Mouse (Mus musculus) hindbrain, postnatal 0 days (tissue): ENCODE measurements around the gene Trp53. TPM values are rescaled to one million over a fixed set of nuclear protein-coding genes. Genes with fewer than 3 reads are reported as not detected.
"Not testable (repeated sequence)": the region's sequence is repeated elsewhere in the genome, so short reads cannot be mapped to it uniquely, and the experiment has no call there.

Source experiments
- ATAC-seq: fragments of 200-750 bp; cut with Nextera tagmentation; 2 replicates; pipeline ENCODE4 v1.8.0; 2017; ENCODE audit warnings: mild to moderate bottlenecking, moderate TSS enrichment, moderate library complexity
- DNase-seq: peaks from one replicate; pipeline ENCODE4 v3.0.0-alpha.2; 2015; ENCODE audit warnings: low spot score
- H3K27ac ChIP-seq: fragments of 300-500 bp; sonication (generic); 2 replicates; pipeline ENCODE4 v1.5.1; 2014; ENCODE audit warnings: mild to moderate bottlenecking
- H3K27me3 ChIP-seq: fragments of 300-500 bp; sonication (generic); 2 replicates; pipeline ENCODE4 v1.6.1; 2014; ENCODE audit warnings: low read length, mixed read lengths; ENCODE audit not compliant: insufficient read depth
- H3K36me3 ChIP-seq: fragments of 300-500 bp; sonication (generic); 2 replicates; pipeline ENCODE4 v1.6.1; 2014; ENCODE audit warnings: low read length, mixed read lengths; ENCODE audit not compliant: insufficient read depth
- H3K4me1 ChIP-seq: fragments of 300-500 bp; sonication (generic); 2 replicates; pipeline ENCODE4 v1.6.1; 2014; ENCODE audit warnings: antibody characterized with exemption, low read length, mixed read lengths; ENCODE audit not compliant: insufficient read depth
- H3K4me2 ChIP-seq: fragments of 300-500 bp; sonication (generic); 2 replicates; pipeline ENCODE4 v1.6.1; 2014; ENCODE audit warnings: low read depth, mild to moderate bottlenecking, low read length, moderate library complexity, mixed read lengths
- H3K4me3 ChIP-seq: fragments of 300-500 bp; sonication (generic); 2 replicates; pipeline ENCODE4 v1.5.1; 2014; ENCODE audit warnings: low read length
- H3K9ac ChIP-seq: fragments of 300-500 bp; sonication (generic); replicated peaks from 2 replicates; pipeline ENCODE4 v1.6.1; 2014; ENCODE audit warnings: mild to moderate bottlenecking, low read length, moderate library complexity, mixed read lengths
- H3K9me3 ChIP-seq: fragments of 300-500 bp; sonication (generic); 2 replicates; pipeline ENCODE4 v1.6.1; 2016; ENCODE audit warnings: low read length, mixed read lengths
- CTCF ChIP-seq: IDR thresholded peaks from 2 replicates; pipeline ENCODE4 v1.5.1; 2016; ENCODE audit warnings: antibody characterized with exemption, control low read depth, low read depth
- WGBS: fragments of 180-500 bp; shearing (Covaris S2); extraction: QIAGEN DNeasy Blood & Tissue Kit; methylation state at CpG from one replicate; pipeline ENCODE4 v1.1.7; 2014; 5-methylcytosine and 5-hydroxymethylcytosine counted together
- polyA plus RNA-seq: library from polyadenylated mRNA; unstranded; fragments of >200 nt; fragmentation: Nextera tagmentation; extraction: Ambion mirVana; gene quantifications from 2 replicates; pipeline ENCODE4 v1.2.1, GENCODE M21; 2015
- total RNA-seq: library from RNA; depleted of rRNA; stranded (reverse); fragments of >200 nt; gene quantifications from 2 replicates; pipeline ENCODE4 v1.2.3, GENCODE M21; 2014

The Trp53 gene
- total and polyA plus RNA-seq, 2 experiments from 2014 or later: 37.4 to 41.5 TPM

DNA sequence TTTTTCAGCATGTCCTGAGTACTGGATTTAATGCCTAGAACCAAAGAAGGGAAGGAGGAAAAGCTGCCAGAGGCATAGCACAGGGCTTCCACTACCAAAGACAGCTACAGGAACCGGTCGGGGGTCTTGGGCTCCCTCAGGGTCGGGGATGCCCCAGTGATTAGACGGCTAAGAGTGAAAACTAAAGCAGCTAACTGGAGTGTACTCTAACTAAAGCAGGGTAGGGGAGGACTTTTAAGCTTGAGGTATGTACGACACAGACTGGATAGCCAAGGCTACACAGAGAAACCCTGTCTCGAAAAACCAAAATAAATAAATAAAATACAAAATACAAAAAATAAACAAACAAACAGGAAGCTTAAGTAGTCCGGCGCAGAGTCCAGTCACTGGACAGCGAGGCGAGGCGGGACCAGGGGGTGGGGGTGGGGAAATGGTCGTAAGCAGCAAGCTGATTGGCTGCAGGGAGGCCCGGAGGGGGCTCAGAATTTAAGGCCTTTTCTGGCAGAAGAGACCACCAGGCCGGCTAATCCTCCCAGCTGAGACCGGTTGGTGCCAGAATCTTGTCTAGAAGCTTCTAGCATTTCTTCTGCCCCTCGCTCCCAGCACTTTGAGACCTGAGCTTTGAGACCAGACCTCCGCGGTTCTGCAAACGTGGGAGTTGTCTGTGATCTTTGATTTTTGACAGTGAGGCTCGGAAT, 41.6 kb downstream of the Trp53 start, which contains the start of gene Sat2:
TSS of gene Sat2 (plus strand) at position 454 of the 698 bp plus-strand sequence.
- peak; percentile 93 for ATAC-seq
- Histone ChIP-seq H3K4me1 (peaks cover 5% of the 10 kb centered on the region; the same call in 1 of the 2 replicates), H3K4me2 (peak within 1 kb of the TSS; percentile 89), H3K27ac (peak within 1 kb of the TSS; percentile 89), H3K4me3 (peak within 1 kb of the TSS; percentile 57), H3K27me3 (no peaks in the 10 kb centered on the region), H3K36me3 (no peaks in the 10 kb centered on the region), H3K9ac (peak within 1 kb of the TSS; percentile 89), H3K9me3 (no peaks in the 10 kb centered on the region)
- peak; percentile 92 for DNase-seq
- TF ChIP-seq CTCF: no peak
- WGBS: under 1% methylated on average over 20 of the region's 20 CpGs

DNA sequence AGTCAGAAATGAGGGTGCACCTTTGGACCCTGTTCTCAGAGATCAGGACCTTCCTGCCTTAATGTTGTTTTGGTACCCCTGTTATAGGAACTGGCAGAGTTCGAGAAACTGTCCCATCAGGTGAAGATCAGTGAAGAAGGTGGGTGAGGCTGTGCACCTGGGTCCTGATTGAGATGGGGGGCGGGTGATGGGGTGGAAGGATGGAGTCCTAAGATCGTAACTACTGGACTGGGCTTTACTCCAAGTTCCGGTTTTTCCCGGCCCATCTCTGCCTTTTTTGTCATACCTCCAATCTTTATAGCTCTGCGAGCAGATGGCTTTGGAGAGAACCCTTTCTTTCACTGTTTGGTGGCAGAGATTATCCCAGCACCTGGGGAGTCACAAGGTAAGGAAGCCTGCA, 42.2 kb downstream of the Trp53 start:
- Histone ChIP-seq H3K4me3 (peak overlapping the region; percentile 57), H3K27me3 (no peaks in the 10 kb centered on the region), H3K4me2 (peak overlapping the region; percentile 89), H3K36me3 (no peaks in the 10 kb centered on the region), H3K9me3 (no peaks in the 10 kb centered on the region), H3K9ac (peak overlapping the region; percentile 89), H3K27ac (peak overlapping the region; percentile 89), H3K4me1 (peaks cover 5% of the 10 kb centered on the region; the same call in 1 of the 2 replicates)
- 17% methylated on average over 6 of the region's 6 CpGs for WGBS
- TF ChIP-seq CTCF: no peak
- 0 out of 2 replicates have a peak, but pooled peaks have one; percentile 4 for ATAC-seq
- peak; percentile 22 for DNase-seq

DNA sequence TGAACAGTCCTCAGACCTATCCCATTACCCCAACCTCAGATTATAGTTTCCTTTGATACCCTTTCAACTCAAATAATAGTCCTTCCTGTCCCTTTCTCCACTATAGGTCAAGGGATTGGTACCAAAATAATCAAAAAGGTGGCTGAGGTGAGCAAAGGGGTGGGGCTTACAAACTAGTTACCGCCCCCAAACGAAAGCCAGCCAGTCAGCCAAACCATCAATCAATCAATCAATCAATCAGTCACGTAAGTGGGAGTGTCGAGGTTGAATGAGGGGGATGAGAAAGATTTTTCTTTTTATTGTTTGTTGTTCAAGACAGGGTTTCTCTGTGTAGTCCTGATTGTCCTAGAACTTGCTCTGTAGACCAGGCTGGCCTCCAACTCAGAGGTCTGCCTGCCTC, 42.8 kb downstream of the Trp53 start:
- DNase-seq (no peak), ATAC-seq (no peak)
- Histone ChIP-seq H3K9ac (peak overlapping the region; percentile 89), H3K4me3 (peak overlapping the region; percentile 57), H3K4me1 (peaks cover 5% of the 10 kb centered on the region; the same call in 1 of the 2 replicates), H3K27ac (peak overlapping the region; percentile 89; the same call in 1 of the 2 replicates), H3K4me2 (peak overlapping the region; percentile 89), H3K36me3 (no peaks in the 10 kb centered on the region), H3K9me3 (no peaks in the 10 kb centered on the region), H3K27me3 (no peaks in the 10 kb centered on the region)
- no peak for TF ChIP-seq CTCF
- 61% methylated on average over 4 of the region's 4 CpGs for WGBS

DNA sequence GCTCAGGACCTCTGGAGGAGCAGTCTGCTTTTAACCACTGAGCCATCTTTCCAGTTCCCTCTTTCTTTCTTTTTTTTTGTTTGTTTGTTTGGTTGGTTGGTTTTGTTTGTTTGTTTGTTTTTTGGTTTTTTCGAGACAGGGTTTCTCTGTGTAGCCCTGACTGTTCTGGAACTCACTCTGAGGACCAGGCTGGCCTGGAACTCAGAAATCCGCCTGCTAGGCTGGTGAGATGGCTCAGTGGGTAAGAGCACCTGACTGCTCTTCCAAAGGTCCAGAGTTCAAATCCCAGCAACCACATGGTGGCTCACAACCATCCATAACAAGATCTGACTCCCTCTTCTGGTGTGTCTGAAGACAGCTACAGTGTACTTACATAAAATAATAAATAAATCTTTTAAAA, 44.2 kb downstream of the Trp53 start:
- ATAC-seq, H3K4me2 ChIP-seq, H3K4me1 ChIP-seq, H3K27me3 ChIP-seq, H3K9me3 ChIP-seq, DNase-seq, H3K27ac ChIP-seq, H3K4me3 ChIP-seq, H3K36me3 ChIP-seq, H3K9ac ChIP-seq: not testable (repeated sequence)
- 96% methylated on average over 2 of the region's 2 CpGs for WGBS

DNA sequence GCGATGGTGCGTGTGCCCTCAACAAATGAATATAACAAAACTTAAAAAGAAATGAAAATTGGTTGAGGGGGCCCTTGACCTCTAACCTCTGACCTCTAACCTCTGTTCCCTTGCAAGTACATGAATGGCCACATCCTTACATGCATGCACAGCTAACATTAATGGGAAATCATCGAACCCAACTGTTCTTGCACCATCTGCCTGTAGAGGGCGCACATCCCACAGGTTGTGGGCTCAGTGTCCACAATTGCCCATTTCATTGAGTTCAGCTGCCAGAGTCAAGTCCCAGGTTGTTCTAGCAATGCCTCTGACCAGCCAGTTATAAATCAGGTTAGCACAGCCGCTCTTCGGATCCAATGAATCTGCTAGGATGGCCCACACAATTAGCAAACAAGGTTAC, 48.1 kb downstream of the Trp53 start:
- no peak overlapping the region for H3K27ac ChIP-seq
- H3K4me1 ChIP-seq: no peaks in the 10 kb centered on the region
- H3K27me3 ChIP-seq: no peaks in the 10 kb centered on the region
- H3K36me3 ChIP-seq: no peaks in the 10 kb centered on the region
- no peak overlapping the region for H3K9ac ChIP-seq
- no peaks in the 10 kb centered on the region for H3K9me3 ChIP-seq
- TF ChIP-seq CTCF: peak; percentile 95
- WGBS: 38% methylated on average over 6 of the region's 6 CpGs
- DNase-seq (peak; percentile 87), ATAC-seq (no peak)
- no peak overlapping the region for H3K4me2 ChIP-seq
- H3K4me3 ChIP-seq: no peak overlapping the region

DNA sequence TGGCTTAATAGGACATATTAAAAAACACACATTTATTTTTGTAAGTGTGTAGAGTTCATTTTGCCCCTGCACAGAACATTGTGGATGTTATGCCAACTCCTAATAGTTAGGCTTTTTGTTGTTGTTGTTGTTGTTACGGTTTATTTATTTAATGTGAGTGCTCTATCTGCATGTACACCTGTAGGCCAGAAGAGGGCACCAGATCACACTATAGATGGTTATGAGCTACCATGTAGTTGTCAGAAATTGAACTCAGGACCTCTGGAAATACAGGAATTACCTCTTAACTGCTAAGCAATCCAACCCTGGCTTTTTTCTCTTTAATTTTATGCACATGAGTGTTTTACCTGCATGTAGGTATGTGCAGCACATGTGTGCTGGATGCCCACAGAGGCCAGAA, 49.6 kb downstream of the Trp53 start:
- TF ChIP-seq CTCF: peak; percentile 59
- peak; percentile 27 for DNase-seq
- Histone ChIP-seq H3K27ac (no peak overlapping the region), H3K36me3 (no peaks in the 10 kb centered on the region), H3K4me1 (peaks cover 10% of the 10 kb centered on the region; the same call in 1 of the 2 replicates), H3K9ac (no peak overlapping the region), H3K9me3 (no peaks in the 10 kb centered on the region), H3K4me3 (no peak overlapping the region), H3K4me2 (no peak overlapping the region), H3K27me3 (no peaks in the 10 kb centered on the region)
- WGBS: 61% methylated on average over 1 of the region's 1 CpGs
- no peak for ATAC-seq
